19 mouse cellular contexts compared by ENCODE assay signal in the genomic region with DNA sequence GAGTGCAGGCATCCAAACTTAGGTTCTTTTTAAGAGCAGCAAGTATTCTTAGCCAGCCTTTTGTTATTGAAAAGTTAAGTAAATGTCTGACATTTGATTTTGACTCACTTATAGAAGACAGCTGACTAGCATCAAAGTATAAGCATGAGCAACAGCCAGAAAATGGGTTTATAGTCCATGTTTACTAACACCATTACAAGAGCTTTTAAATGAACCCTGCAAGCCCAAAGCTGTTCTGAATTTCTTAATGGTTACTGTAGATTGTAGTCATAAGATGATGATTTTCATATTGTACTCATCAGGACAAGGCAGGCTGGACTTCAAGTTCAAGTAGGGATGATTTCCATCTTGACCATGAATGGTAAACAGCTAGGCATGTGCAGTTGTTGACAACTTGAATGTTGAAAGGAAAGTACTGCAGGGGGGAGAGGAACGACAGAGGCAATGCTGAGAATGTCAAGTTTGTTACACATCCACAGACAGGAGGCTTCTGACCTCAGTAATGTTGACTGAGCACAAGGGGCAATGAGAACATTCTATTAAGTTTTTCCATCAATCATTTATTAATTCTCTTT. TPM values are rescaled to one million over a fixed set of nuclear protein-coding genes. Genes with fewer than 3 reads are reported as not detected.
"Had no signal": no experiment of that assay in that cellular context is flagged by ENCODE, and none has a peak within 500 bp of the region (broad histone marks: within the 10 kb centered on the region; RNA-seq: fewer than 3 reads in every experiment).

No protein-coding gene starts in this region.

- DNase-seq: left cerebral cortex, postnatal 4 days; liver, postnatal 0 days; midbrain, embryonic 14.5 days; right cerebral cortex, postnatal 4 days; thymus, adult 2 months; thymus, postnatal 14 days; thymus, postnatal 4 days had no signal

- H3K4me1 ChIP-seq: limb, embryonic 12.5 days; limb, embryonic 15.5 days had no signal

- ATAC-seq: liver, postnatal 0 days had no signal

- H3K36me3 ChIP-seq: limb, embryonic 12.5 days; limb, embryonic 15.5 days had no signal

- H3K27ac ChIP-seq: limb, embryonic 12.5 days; limb, embryonic 15.5 days; liver, embryonic 14.5 days; stomach, postnatal 0 days had no signal

- H3K4me3 ChIP-seq: limb, embryonic 12.5 days; limb, embryonic 15.5 days had no signal

- H3K9me3 ChIP-seq: limb, embryonic 12.5 days; limb, embryonic 15.5 days had no signal

- H3K9ac ChIP-seq: limb, embryonic 12.5 days; limb, embryonic 15.5 days; liver, embryonic 14.5 days; liver, postnatal 0 days had no signal

- H3K4me2 ChIP-seq: limb, embryonic 12.5 days; limb, embryonic 15.5 days; liver, embryonic 11.5 days; midbrain, embryonic 11.5 days had no signal

- H3K27me3 ChIP-seq: limb, embryonic 12.5 days; limb, embryonic 15.5 days had no signal

RNA-seq across cellular contexts. Expression of a gene that starts 57.4 kb away (rescaled TPM):
- polyA plus RNA-seq: intestine, embryonic 14.5 days; kidney, embryonic 16.5 days; limb, embryonic 12.5 days; limb, embryonic 15.5 days; liver, embryonic 11.5 days; midbrain, embryonic 11.5 days; midbrain, embryonic 14.5 days; midbrain, postnatal 0 days; neural tube, embryonic 11.5 days; neural tube, embryonic 14.5 days; stomach, embryonic 14.5 days; thymus, adult 2 months had no signal
